Mouse (Mus musculus) kidney, postnatal 0 days (tissue): ENCODE results near the gene Eif1ad. TPM values are rescaled to one million over a fixed set of nuclear protein-coding genes. Genes with fewer than 3 reads are reported as not detected.
"Not testable (repeated sequence)": the region's sequence is repeated elsewhere in the genome, so short reads cannot be mapped to it uniquely, and the experiment has no call there.

Source experiments
- ATAC-seq: fragments of 200-750 bp; cut with Nextera tagmentation; replicated peaks from 2 replicates; pipeline ENCODE4 v1.8.0; 2017; ENCODE audit warnings: low read depth, moderate number of reproducible peaks, moderate TSS enrichment, moderate library complexity; ENCODE audit not compliant: low FRiP score
- DNase-seq: peaks from one replicate; pipeline ENCODE4 v3.0.0-alpha.2; 2016; ENCODE audit warnings: low spot score
- H3K27ac ChIP-seq: fragments of 300-500 bp; sonication (generic); 2 replicates; pipeline ENCODE4 v1.5.1; 2014; ENCODE audit warnings: mild to moderate bottlenecking
- H3K27me3 ChIP-seq: fragments of 300-500 bp; sonication (generic); 2 replicates; pipeline ENCODE4 v1.6.1; 2014; ENCODE audit warnings: low read length, mixed read lengths; ENCODE audit not compliant: insufficient read depth
- H3K36me3 ChIP-seq: fragments of 300-500 bp; sonication (generic); 2 replicates; pipeline ENCODE4 v1.6.1; 2014; ENCODE audit warnings: low read length, mixed read lengths; ENCODE audit not compliant: insufficient read depth
- H3K4me1 ChIP-seq: fragments of 300-500 bp; sonication (generic); replicated peaks from 2 replicates; pipeline ENCODE4 v1.6.1; 2014; ENCODE audit warnings: antibody characterized with exemption, low read length, mixed read lengths; ENCODE audit not compliant: insufficient read depth
- H3K4me2 ChIP-seq: fragments of 300-500 bp; sonication (generic); 2 replicates; pipeline ENCODE4 v1.6.1; 2014; ENCODE audit warnings: mild to moderate bottlenecking, low read length, moderate library complexity, mixed read lengths
- H3K4me3 ChIP-seq: fragments of 300-500 bp; sonication (generic); replicated peaks from 2 replicates; pipeline ENCODE4 v1.5.1; 2014; ENCODE audit warnings: low read depth, low read length
- H3K9ac ChIP-seq: fragments of 300-500 bp; sonication (generic); 2 replicates; pipeline ENCODE4 v1.6.1; 2014; ENCODE audit warnings: low read depth, low read length
- H3K9me3 ChIP-seq: fragments of 300-500 bp; sonication (generic); replicated peaks from 2 replicates; pipeline ENCODE4 v1.6.1; 2016; ENCODE audit warnings: low read length, inconsistent platforms, mixed read lengths
- CTCF ChIP-seq: IDR thresholded peaks from 2 replicates; pipeline ENCODE4 v1.5.1; 2016; ENCODE audit warnings: antibody characterized with exemption, low read depth, mild to moderate bottlenecking, moderate library complexity
- WGBS: fragments of 180-500 bp; shearing (Covaris S2); extraction: QIAGEN DNeasy Blood & Tissue Kit; methylation state at CpG from one replicate; pipeline ENCODE4 v1.1.7; 2014; 5-methylcytosine and 5-hydroxymethylcytosine counted together
- polyA plus RNA-seq: library from polyadenylated mRNA; unstranded; fragments of >200 nt; fragmentation: Nextera tagmentation; extraction: Ambion mirVana; gene quantifications from 2 replicates; pipeline ENCODE4 v1.2.1, GENCODE M21; 2015

Eif1ad gene
- polyA plus RNA-seq, 1 experiment from 2014 or later = 30.8 TPM

DNA sequence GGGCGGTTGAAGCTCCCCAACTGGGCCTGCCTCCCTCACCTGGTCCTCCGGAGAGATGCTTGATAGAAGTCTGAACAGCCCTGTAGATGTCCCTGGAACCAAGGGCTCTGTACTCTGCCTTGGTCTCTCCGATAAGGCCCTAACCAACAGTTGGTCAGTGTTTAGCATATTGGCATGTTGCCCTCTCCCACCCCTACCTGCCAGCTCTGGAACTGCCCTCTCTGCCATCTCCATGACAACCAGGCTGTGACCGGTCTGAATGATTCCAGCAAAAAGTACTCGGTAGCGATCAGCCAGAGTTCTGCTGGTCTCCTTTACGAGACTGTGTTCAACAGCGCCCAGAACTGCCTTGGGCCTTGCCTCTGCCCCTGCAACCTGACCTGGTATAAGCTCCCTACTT lies 35.8 kb downstream of the Eif1ad start, which contains the start of gene Tsga10ip:
Gene Tsga10ip (minus strand): TSS at position 234 of the 400 bp plus-strand sequence.
- Histone ChIP-seq H3K4me2 (no peak within 1 kb of the TSS), H3K9ac (no peak within 1 kb of the TSS), H3K4me3 (no peak within 1 kb of the TSS), H3K9me3 (no peaks in the 10 kb centered on the region), H3K36me3 (no peaks in the 10 kb centered on the region), H3K27me3 (no peaks in the 10 kb centered on the region), H3K27ac (no peak within 1 kb of the TSS), H3K4me1 (0 out of 2 replicates have a peak, but pooled peaks cover 4% of the 10 kb centered on the region)
- peak; percentile 48 for TF ChIP-seq CTCF
- ATAC-seq (no peak), DNase-seq (no peak)
- 62% methylated on average over 8 of the region's 8 CpGs for WGBS

DNA sequence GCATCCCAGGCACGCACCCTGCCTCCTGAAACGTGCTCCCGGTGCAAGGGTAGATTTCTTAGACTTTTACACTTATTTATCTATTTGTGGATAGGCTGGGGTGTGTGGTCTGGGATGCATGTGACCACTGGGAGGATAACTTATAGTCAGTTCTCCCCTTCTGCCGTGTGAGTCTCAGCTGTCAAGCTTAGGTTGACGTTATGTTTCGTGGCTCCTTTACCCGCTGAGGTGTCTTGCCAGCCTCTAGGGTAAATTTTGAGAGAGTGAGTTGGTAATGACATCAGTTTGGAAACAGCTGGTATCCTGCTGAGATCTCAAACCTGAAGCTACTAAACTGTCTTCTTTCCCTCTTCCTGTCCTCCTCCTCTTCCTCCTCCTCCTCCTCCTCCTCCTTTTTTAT lies 39.4 kb downstream of the Eif1ad start:
- DNase-seq (peak; percentile 43), ATAC-seq (no peak)
- no peaks in the 10 kb centered on the region for H3K9me3 ChIP-seq
- WGBS = 18% methylated on average over 7 of the region's 7 CpGs
- H3K27me3 ChIP-seq = no peaks in the 10 kb centered on the region
- H3K4me2 ChIP-seq = peak overlapping the region; percentile 55
- peak overlapping the region; percentile 85 for H3K27ac ChIP-seq
- peak overlapping the region; percentile 35 for H3K4me3 ChIP-seq
- peaks cover 4% of the 10 kb centered on the region; the same call in 1 of the 2 replicates for H3K4me1 ChIP-seq
- no peak for TF ChIP-seq CTCF
- 0 out of 2 replicates have a peak, but pooled peaks cover 6% of the 10 kb centered on the region for H3K36me3 ChIP-seq
- peak overlapping the region; percentile 51; the same call in 1 of the 2 replicates for H3K9ac ChIP-seq

GRCm38 (mm10) chr19:5406531-5407126 lies 40.1 kb downstream of the Eif1ad start:
- Histone ChIP-seq H3K9ac (peak overlapping the region; percentile 77), H3K4me3 (peak overlapping the region; percentile 50), H3K27ac (peak overlapping the region; percentile 98), H3K4me2 (peak overlapping the region; percentile 61)
- peak; percentile 78 for ATAC-seq
- H3K27me3 ChIP-seq, H3K4me1 ChIP-seq, H3K36me3 ChIP-seq, H3K9me3 ChIP-seq: not testable (repeated sequence)
- TF ChIP-seq CTCF = peak; percentile 19
- DNase-seq = peak; percentile 71
- WGBS = 9% methylated on average over 22 of the region's 25 CpGs

DNA sequence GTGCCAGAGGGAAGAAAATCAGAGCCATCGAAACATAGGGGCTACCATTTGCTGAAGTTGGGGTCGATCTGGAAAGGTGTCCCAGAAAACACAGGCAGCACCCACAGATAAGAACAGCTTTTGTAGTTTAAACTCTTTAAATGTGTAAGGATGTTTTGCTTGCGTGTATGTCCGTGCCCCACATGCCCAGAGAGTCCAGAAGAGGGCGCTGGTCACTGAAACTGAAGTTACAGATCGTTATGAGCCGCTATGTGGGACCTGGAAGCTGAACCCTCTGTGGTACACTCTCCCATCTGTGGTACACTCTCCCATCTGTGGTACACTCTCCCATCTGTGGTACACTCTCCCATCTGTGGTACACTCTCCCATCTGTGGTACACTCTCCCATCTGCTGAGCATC lies 40.6 kb downstream of the Eif1ad start:
- Histone ChIP-seq H3K4me2 (peak overlapping the region; percentile 61), H3K4me1 (peaks cover 4% of the 10 kb centered on the region; the same call in 1 of the 2 replicates), H3K9me3 (no peaks in the 10 kb centered on the region), H3K36me3 (0 out of 2 replicates have a peak, but pooled peaks cover 6% of the 10 kb centered on the region), H3K27me3 (no peaks in the 10 kb centered on the region), H3K9ac (peak overlapping the region; percentile 77), H3K4me3 (peak overlapping the region; percentile 50), H3K27ac (peak overlapping the region; percentile 98)
- DNase-seq (peak; percentile 87), ATAC-seq (peak; percentile 58)
- 12% methylated on average over 7 of the region's 7 CpGs for WGBS
- peak; percentile 81 for TF ChIP-seq CTCF

GRCm38 (mm10) chr19:5408057-5409001 lies 41.8 kb downstream of the Eif1ad start:
- Histone ChIP-seq H3K4me3 (no peak overlapping the region), H3K9ac (no peak overlapping the region), H3K4me2 (peak overlapping the region; percentile 61), H3K9me3 (no peaks in the 10 kb centered on the region), H3K4me1 (peaks cover 4% of the 10 kb centered on the region; the same call in 1 of the 2 replicates), H3K36me3 (0 out of 2 replicates have a peak, but pooled peaks cover 6% of the 10 kb centered on the region), H3K27ac (peak overlapping the region; percentile 98), H3K27me3 (no peaks in the 10 kb centered on the region)
- ATAC-seq (no peak), DNase-seq (peak; percentile 56)
- no peak for TF ChIP-seq CTCF
- 81% methylated on average over 13 of the region's 13 CpGs for WGBS

- Histone ChIP-seq H3K4me1 (peaks cover 4% of the 10 kb centered on the region; the same call in 1 of the 2 replicates), H3K9me3 (no peaks in the 10 kb centered on the region), H3K4me2 (no peak overlapping the region), H3K9ac (no peak overlapping the region), H3K27ac (peak overlapping the region; percentile 73), H3K36me3 (0 out of 2 replicates have a peak, but pooled peaks cover 6% of the 10 kb centered on the region), H3K4me3 (no peak overlapping the region), H3K27me3 (no peaks in the 10 kb centered on the region)
- DNase-seq = no peak
- no peak for ATAC-seq
- no peak for TF ChIP-seq CTCF
- 73% methylated on average over 5 of the region's 5 CpGs for WGBS
These were observed 42.5 kb downstream of the Eif1ad start for GRCm38 (mm10) chr19:5409068-5409467.
